Mouse (Mus musculus): Measurements from ENCODE around the gene Adarb2. TPM values are rescaled to one million over a fixed set of nuclear protein-coding genes. Genes with fewer than 3 reads are reported as not detected.

Adarb2 gene
- polyA plus RNA-seq, 1 experiment: not detected

- Histone ChIP-seq H3K4me3 (ENCODE audit: low read depth, low read length) (no peak overlapping the region), H3K4me1 (ENCODE audit: control insufficient read depth, insufficient read depth, insufficient read length, low read length) (no peaks in the 10 kb centered on the region), H3K27ac (ENCODE audit: insufficient read depth, low read depth, low read length) (no peak overlapping the region), H3K36me3 (ENCODE audit: control insufficient read depth, insufficient read depth, low read length) (no peaks in the 10 kb centered on the region), H3K27me3 (ENCODE audit: control insufficient read depth, insufficient read depth, low read length) (no peaks in the 10 kb centered on the region)
- TF ChIP-seq POLR2A (IDR thresholded peaks at IDR 0.05; ENCODE audit: low read depth, low read length) (no peak), CTCF (IDR thresholded peaks at IDR 0.05; ENCODE audit: extremely low read depth, insufficient read length, insufficient replicate concordance, low read depth, low read length) (no peak)
- 78% methylated on average over 9 of the region's 9 CpGs for WGBS
These were observed 331.8 kb downstream of the Adarb2 start for GRCm38 (mm10) chr13:8534265-8535113.

- WGBS: 89% methylated on average over 2 of the region's 2 CpGs
- Histone ChIP-seq H3K4me3 (ENCODE audit: low read depth, low read length) (no peak overlapping the region), H3K27ac (ENCODE audit: insufficient read depth, low read depth, low read length) (no peak overlapping the region), H3K4me1 (ENCODE audit: control insufficient read depth, insufficient read depth, insufficient read length, low read length) (no peaks in the 10 kb centered on the region), H3K36me3 (ENCODE audit: control insufficient read depth, insufficient read depth, low read length) (no peaks in the 10 kb centered on the region), H3K27me3 (ENCODE audit: control insufficient read depth, insufficient read depth, low read length) (no peaks in the 10 kb centered on the region)
- TF ChIP-seq CTCF (IDR thresholded peaks at IDR 0.05; ENCODE audit: extremely low read depth, insufficient read length, insufficient replicate concordance, low read depth, low read length) (no peak), POLR2A (IDR thresholded peaks at IDR 0.05; ENCODE audit: low read depth, low read length) (no peak)
These were observed 335.8 kb downstream of the Adarb2 start for GRCm38 (mm10) chr13:8538481-8538880.

- 89% methylated on average over 10 of the region's 10 CpGs for WGBS
- TF ChIP-seq CTCF (IDR thresholded peaks at IDR 0.05; ENCODE audit: extremely low read depth, insufficient read length, insufficient replicate concordance, low read depth, low read length) (no peak), POLR2A (IDR thresholded peaks at IDR 0.05; ENCODE audit: low read depth, low read length) (no peak)
- Histone ChIP-seq H3K4me3 (ENCODE audit: low read depth, low read length) (no peak overlapping the region), H3K27me3 (ENCODE audit: control insufficient read depth, insufficient read depth, low read length) (no peaks in the 10 kb centered on the region), H3K27ac (ENCODE audit: insufficient read depth, low read depth, low read length) (no peak overlapping the region), H3K4me1 (ENCODE audit: control insufficient read depth, insufficient read depth, insufficient read length, low read length) (no peaks in the 10 kb centered on the region), H3K36me3 (ENCODE audit: control insufficient read depth, insufficient read depth, low read length) (no peaks in the 10 kb centered on the region)
These were observed 336.2 kb downstream of the Adarb2 start for GRCm38 (mm10) chr13:8538896-8539295.

- 90% methylated on average over 2 of the region's 2 CpGs for whole genome bisulfite sequencing
- H3K27me3 ChIP-seq (ENCODE audit: control insufficient read depth, insufficient read depth, low read length): no peaks in the 10 kb centered on the region
- no peaks in the 10 kb centered on the region for H3K4me1 ChIP-seq (ENCODE audit: control insufficient read depth, insufficient read depth, insufficient read length, low read length)
- no peaks in the 10 kb centered on the region for H3K36me3 ChIP-seq (ENCODE audit: control insufficient read depth, insufficient read depth, low read length)
- TF ChIP-seq POLR2A (IDR thresholded peaks at IDR 0.05; ENCODE audit: low read depth, low read length) (no peak), CTCF (IDR thresholded peaks at IDR 0.05; ENCODE audit: extremely low read depth, insufficient read length, insufficient replicate concordance, low read depth, low read length) (no peak)
- H3K27ac ChIP-seq (ENCODE audit: insufficient read depth, low read depth, low read length): no peak overlapping the region
- H3K4me3 ChIP-seq (ENCODE audit: low read depth, low read length): no peak overlapping the region
These were observed 340.0 kb downstream of the Adarb2 start for GRCm38 (mm10) chr13:8542684-8543083.

- Histone ChIP-seq H3K4me3 (ENCODE audit: low read depth, low read length) (no peak overlapping the region), H3K4me1 (ENCODE audit: control insufficient read depth, insufficient read depth, insufficient read length, low read length) (no peaks in the 10 kb centered on the region), H3K27ac (ENCODE audit: insufficient read depth, low read depth, low read length) (no peak overlapping the region), H3K36me3 (ENCODE audit: control insufficient read depth, insufficient read depth, low read length) (no peaks in the 10 kb centered on the region), H3K27me3 (ENCODE audit: control insufficient read depth, insufficient read depth, low read length) (no peaks in the 10 kb centered on the region)
- TF ChIP-seq CTCF (IDR thresholded peaks at IDR 0.05; ENCODE audit: extremely low read depth, insufficient read length, insufficient replicate concordance, low read depth, low read length): no peak
- no peak for TF ChIP-seq POLR2A (IDR thresholded peaks at IDR 0.05; ENCODE audit: low read depth, low read length)
- 62% methylated on average over 2 of the region's 2 CpGs for WGBS
These were observed 349.6 kb downstream of the Adarb2 start for GRCm38 (mm10) chr13:8552242-8552641.

- Histone ChIP-seq H3K27ac (ENCODE audit: insufficient read depth, low read depth, low read length) (no peak overlapping the region), H3K27me3 (ENCODE audit: control insufficient read depth, insufficient read depth, low read length) (no peaks in the 10 kb centered on the region), H3K4me3 (ENCODE audit: low read depth, low read length) (no peak overlapping the region), H3K36me3 (ENCODE audit: control insufficient read depth, insufficient read depth, low read length) (no peaks in the 10 kb centered on the region), H3K4me1 (ENCODE audit: control insufficient read depth, insufficient read depth, insufficient read length, low read length) (no peaks in the 10 kb centered on the region)
- 77% methylated on average over 4 of the region's 4 CpGs for WGBS
- TF ChIP-seq POLR2A (IDR thresholded peaks at IDR 0.05; ENCODE audit: low read depth, low read length): no peak
These were observed 355.1 kb downstream of the Adarb2 start for GRCm38 (mm10) chr13:8557784-8558183.

GRCm38 (mm10) chr13:8560485-8560884, 357.8 kb downstream of the Adarb2 start:
- Histone ChIP-seq H3K4me1 (ENCODE audit: control insufficient read depth, insufficient read depth, insufficient read length, low read length) (no peaks in the 10 kb centered on the region), H3K36me3 (ENCODE audit: control insufficient read depth, insufficient read depth, low read length) (no peaks in the 10 kb centered on the region)
- TF ChIP-seq CTCF (IDR thresholded peaks at IDR 0.05; ENCODE audit: extremely low read depth, insufficient read length, insufficient replicate concordance, low read depth, low read length): no peak
- TF ChIP-seq POLR2A (IDR thresholded peaks at IDR 0.05; ENCODE audit: low read depth, low read length): no peak

More at GRCm38 (mm10) chr13:8560485-8560884, 357.8 kb downstream of the Adarb2 start:
- no peak overlapping the region for H3K4me3 ChIP-seq (ENCODE audit: low read depth, low read length)
- no peak overlapping the region for H3K27ac ChIP-seq (ENCODE audit: insufficient read depth, low read depth, low read length)
- no peaks in the 10 kb centered on the region for H3K27me3 ChIP-seq (ENCODE audit: control insufficient read depth, insufficient read depth, low read length)
